Mouse (Mus musculus): ENCODE measurements at regions not wholly inside any gene's neighbourhood (a gene's known extent, or its start where the extent isn't known, plus 50 kb on each side); places are given as distances from the start of the nearest gene placed in this dataset.

GRCm38 (mm10) chr13:6469446-6470227 is 78.3 kb upstream of the Pitrm1 start:
- no peak overlapping the region for H3K27ac ChIP-seq (ENCODE audit: control insufficient read depth, insufficient read depth, low read depth, low read length)
- no peaks in the 10 kb centered on the region for H3K4me1 ChIP-seq (ENCODE audit: control insufficient read depth, insufficient read depth, low read length)
- TF ChIP-seq POLR2A (IDR thresholded peaks at IDR 0.05; ENCODE audit: control insufficient read depth, low read depth, low read length) (no peak), CTCF (IDR thresholded peaks at IDR 0.05; ENCODE audit: control insufficient read depth, insufficient read depth, insufficient replicate concordance, low read depth, low read length) (no peak)
- no peaks in the 10 kb centered on the region for H3K27me3 ChIP-seq (ENCODE audit: control insufficient read depth, insufficient read depth, low read length)
- no peak overlapping the region for H3K4me3 ChIP-seq (ENCODE audit: control insufficient read depth, low read depth, low read length)
- no peaks in the 10 kb centered on the region for H3K36me3 ChIP-seq (ENCODE audit: control insufficient read depth, insufficient read depth, low read length)

- Histone ChIP-seq H3K27me3 (ENCODE audit: control insufficient read depth, insufficient read depth, low read length) (no peaks in the 10 kb centered on the region), H3K4me1 (ENCODE audit: control insufficient read depth, insufficient read depth, low read length) (no peaks in the 10 kb centered on the region), H3K36me3 (ENCODE audit: control insufficient read depth, insufficient read depth, low read length) (no peaks in the 10 kb centered on the region), H3K4me3 (ENCODE audit: control insufficient read depth, low read depth, low read length) (no peak overlapping the region), H3K27ac (ENCODE audit: control insufficient read depth, insufficient read depth, low read depth, low read length) (no peak overlapping the region)
- no peak for TF ChIP-seq POLR2A (IDR thresholded peaks at IDR 0.05; ENCODE audit: control insufficient read depth, low read depth, low read length)
- no peak for TF ChIP-seq CTCF (IDR thresholded peaks at IDR 0.05; ENCODE audit: control insufficient read depth, insufficient read depth, insufficient replicate concordance, low read depth, low read length)
These were observed 77.5 kb upstream of the Pitrm1 start for GRCm38 (mm10) chr13:6470286-6471103.

GRCm38 (mm10) chr13:6471643-6472042 is 76.3 kb upstream of the Pitrm1 start:
- Histone ChIP-seq H3K36me3 (ENCODE audit: control insufficient read depth, insufficient read depth, low read length) (no peaks in the 10 kb centered on the region), H3K27ac (ENCODE audit: control insufficient read depth, insufficient read depth, low read depth, low read length) (no peak overlapping the region), H3K4me1 (ENCODE audit: control insufficient read depth, insufficient read depth, low read length) (no peaks in the 10 kb centered on the region), H3K4me3 (ENCODE audit: control insufficient read depth, low read depth, low read length) (no peak overlapping the region), H3K27me3 (ENCODE audit: control insufficient read depth, insufficient read depth, low read length) (no peaks in the 10 kb centered on the region)
- TF ChIP-seq CTCF (IDR thresholded peaks at IDR 0.05; ENCODE audit: control insufficient read depth, insufficient read depth, insufficient replicate concordance, low read depth, low read length): peak; percentile 67; the same call in 1 of the 2 replicates
- no peak for TF ChIP-seq POLR2A (IDR thresholded peaks at IDR 0.05; ENCODE audit: control insufficient read depth, low read depth, low read length)

- Histone ChIP-seq H3K36me3 (ENCODE audit: control insufficient read depth, insufficient read depth, low read length) (no peaks in the 10 kb centered on the region), H3K4me3 (ENCODE audit: control insufficient read depth, low read depth, low read length) (no peak overlapping the region), H3K27ac (ENCODE audit: control insufficient read depth, insufficient read depth, low read depth, low read length) (no peak overlapping the region), H3K27me3 (ENCODE audit: control insufficient read depth, insufficient read depth, low read length) (no peaks in the 10 kb centered on the region), H3K4me1 (ENCODE audit: control insufficient read depth, insufficient read depth, low read length) (no peaks in the 10 kb centered on the region)
- TF ChIP-seq POLR2A (IDR thresholded peaks at IDR 0.05; ENCODE audit: control insufficient read depth, low read depth, low read length) (no peak), CTCF (IDR thresholded peaks at IDR 0.05; ENCODE audit: control insufficient read depth, insufficient read depth, insufficient replicate concordance, low read depth, low read length) (no peak)
These were observed 74.4 kb upstream of the Pitrm1 start for GRCm38 (mm10) chr13:6473401-6474190.

GRCm38 (mm10) chr13:6479667-6480066 is 68.3 kb upstream of the Pitrm1 start:
- H3K4me3 ChIP-seq (ENCODE audit: control insufficient read depth, low read depth, low read length): no peak overlapping the region
- H3K36me3 ChIP-seq (ENCODE audit: control insufficient read depth, insufficient read depth, low read length): no peaks in the 10 kb centered on the region
- no peak overlapping the region for H3K27ac ChIP-seq (ENCODE audit: control insufficient read depth, insufficient read depth, low read depth, low read length)
- H3K27me3 ChIP-seq (ENCODE audit: control insufficient read depth, insufficient read depth, low read length): no peaks in the 10 kb centered on the region
- TF ChIP-seq POLR2A (IDR thresholded peaks at IDR 0.05; ENCODE audit: control insufficient read depth, low read depth, low read length) (no peak), CTCF (IDR thresholded peaks at IDR 0.05; ENCODE audit: control insufficient read depth, insufficient read depth, insufficient replicate concordance, low read depth, low read length) (no peak)
- no peaks in the 10 kb centered on the region for H3K4me1 ChIP-seq (ENCODE audit: control insufficient read depth, insufficient read depth, low read length)

GRCm38 (mm10) chr13:6484418-6484817 is 63.5 kb upstream of the Pitrm1 start:
- no peak for TF ChIP-seq CTCF (IDR thresholded peaks at IDR 0.05; ENCODE audit: control insufficient read depth, insufficient read depth, insufficient replicate concordance, low read depth, low read length)
- TF ChIP-seq POLR2A (IDR thresholded peaks at IDR 0.05; ENCODE audit: control insufficient read depth, low read depth, low read length): no peak
- Histone ChIP-seq H3K4me3 (ENCODE audit: control insufficient read depth, low read depth, low read length) (no peak overlapping the region), H3K4me1 (ENCODE audit: control insufficient read depth, insufficient read depth, low read length) (no peaks in the 10 kb centered on the region), H3K36me3 (ENCODE audit: control insufficient read depth, insufficient read depth, low read length) (no peaks in the 10 kb centered on the region), H3K27me3 (ENCODE audit: control insufficient read depth, insufficient read depth, low read length) (no peaks in the 10 kb centered on the region), H3K27ac (ENCODE audit: control insufficient read depth, insufficient read depth, low read depth, low read length) (no peak overlapping the region)

- TF ChIP-seq CTCF (IDR thresholded peaks at IDR 0.05; ENCODE audit: control insufficient read depth, insufficient read depth, insufficient replicate concordance, low read depth, low read length): no peak
- TF ChIP-seq POLR2A (IDR thresholded peaks at IDR 0.05; ENCODE audit: control insufficient read depth, low read depth, low read length): no peak
- no peaks in the 10 kb centered on the region for H3K4me1 ChIP-seq (ENCODE audit: control insufficient read depth, insufficient read depth, low read length)
- no peaks in the 10 kb centered on the region for H3K27me3 ChIP-seq (ENCODE audit: control insufficient read depth, insufficient read depth, low read length)
- no peak overlapping the region for H3K4me3 ChIP-seq (ENCODE audit: control insufficient read depth, low read depth, low read length)
- no peaks in the 10 kb centered on the region for H3K36me3 ChIP-seq (ENCODE audit: control insufficient read depth, insufficient read depth, low read length)
- H3K27ac ChIP-seq (ENCODE audit: control insufficient read depth, insufficient read depth, low read depth, low read length): no peak overlapping the region
These were observed 60.1 kb upstream of the Pitrm1 start for GRCm38 (mm10) chr13:6487837-6488236.
